ENCODE assay signal across 8 mouse cellular contexts in genomic region chr7:88277858-88278627, GRCm38 (mm10). TPM values are rescaled to one million over a fixed set of nuclear protein-coding genes. Genes with fewer than 3 reads are reported as not detected.
DNase-seq lines count a peak whose midpoint lies in the region; ATAC-seq lines count a peak whose summit lies in the region.

Gene Ctsc (plus strand): TSS chr7:88278085.

- no peaks in the 10 kb centered on the region for H3K36me3 ChIP-seq in intestine, embryonic 14.5 days (ENCODE audit: control insufficient read depth, insufficient read depth, low read length)

- H3K9ac ChIP-seq in intestine, embryonic 14.5 days (ENCODE audit: low read length) = peak within 1 kb of the TSS; percentile 65

- no peaks in the 10 kb centered on the region for H3K9me3 ChIP-seq in intestine, embryonic 14.5 days (ENCODE audit: control insufficient read depth, low read length)

- peak; percentile 55 to 75 for DNase-seq in adrenal gland, adult (ENCODE audit: inconsistent age in 2 of 2, low spot score in 1 of 2)
- peak; percentile 88 for DNase-seq in embryo, embryonic 11 days
- DNase-seq in gastrocnemius, postnatal 25 days = peak; percentile 81
- peak; percentile 88 for DNase-seq in intestine, embryonic 14.5 days (ENCODE audit: low spot score)
- peak; percentile 48 to 89 for DNase-seq in left cerebral cortex, postnatal 10 days (ENCODE audit: extremely low spot score in 1 of 2, low spot score in 2 of 2)
- peak; percentile 59 for DNase-seq in right cerebral cortex, postnatal 14 days
- DNase-seq in urinary bladder, postnatal 25 days (ENCODE audit: low spot score) = peak; percentile 72

- ATAC-seq in intestine, embryonic 14.5 days (replicated peaks; ENCODE audit: low FRiP score, low TSS enrichment, low read depth) = peak; percentile 95
- ATAC-seq in megakaryocyte progenitor cell, adult 5-6 weeks (replicated peaks; ENCODE audit: poor library complexity) = peak; percentile 90

- H3K27me3 ChIP-seq in intestine, embryonic 14.5 days (replicated peaks; ENCODE audit: control insufficient read depth, insufficient read depth, low read length) = no peaks in the 10 kb centered on the region

- WGBS in intestine, embryonic 14.5 days = 2% methylated on average over 34 of the region's 34 CpGs

- H3K4me1 ChIP-seq in intestine, embryonic 14.5 days (replicated peaks; ENCODE audit: control insufficient read depth, insufficient read depth, low read length) = peaks cover 5% of the 10 kb centered on the region; the same call in 1 of the 2 replicates

- H3K4me2 ChIP-seq in intestine, embryonic 14.5 days (ENCODE audit: low read length) = peak within 1 kb of the TSS; percentile 94

- peak within 1 kb of the TSS; percentile 51; the same call in 1 of the 2 replicates for H3K27ac ChIP-seq in intestine, embryonic 14.5 days (ENCODE audit: low read depth)

- intact Hi-C loops in left cerebral cortex, postnatal 10 days (cut with DNase I) = no loop called here

- peak within 1 kb of the TSS; percentile 59 for H3K4me3 ChIP-seq in intestine, embryonic 14.5 days (ENCODE audit: low read depth, low read length)

RNA-seq across cellular contexts. Expression of gene Ctsc, which starts in this region (rescaled TPM):
- total RNA-seq in gastrocnemius, postnatal 25 days (2021) = 10 to 100 TPM; 33.0 to 36.9 TPM
- polyA plus RNA-seq in intestine, embryonic 14.5 days (2014; fragmentation: Nextera tagmentation; extraction: Ambion mirVana) = 60.3 and 62.7 TPM in 2 replicates
- total RNA-seq in left cerebral cortex, postnatal 10 days (2021) = 10 to 100 TPM in 1 of 2 experiments, 1 to 10 TPM in 1; 8.5 to 12.5 TPM
- total RNA-seq in megakaryocyte progenitor cell, adult 5-6 weeks (2015) = 100 and 107 TPM in 2 replicates
- 81.5 and 87.4 TPM in 2 replicates for total RNA-seq in megakaryocyte progenitor cell, adult 5-6 weeks (2017)

Comparison
In these comparisons a context has a peak if more than half of its experiments do, and no peak if none do; other contexts are left out.
1. Peak in every context shown above with its lines: DNase-seq, ATAC-seq, H3K4me3 ChIP-seq and H3K27ac ChIP-seq.